Mouse (Mus musculus): Measurements from ENCODE around the gene Crip2. TPM values are rescaled to one million over a fixed set of nuclear protein-coding genes. Genes with fewer than 3 reads are reported as not detected.
A peak's percentile ranks its signal among the peaks of the same experiment; 100 is the strongest.

Crip2 gene
- polyA plus RNA-seq, 1 experiment from 2014 or later: 53.8 TPM

GRCm38 (mm10) chr12:113148381-113149035, 8.5 kb downstream of the Crip2 start:
- WGBS: 33% methylated on average over 16 of the region's 16 CpGs
- Histone ChIP-seq H3K36me3 (ENCODE audit: control insufficient read depth, insufficient read depth, low read length) (no peaks in the 10 kb centered on the region), H3K27ac (replicated peaks; ENCODE audit: low read depth, low read length) (no peak overlapping the region), H3K4me1 (ENCODE audit: control insufficient read depth, insufficient read depth, low read length) (peaks cover 4% of the 10 kb centered on the region; the same call in 1 of the 2 replicates), H3K27me3 (ENCODE audit: control insufficient read depth, insufficient read depth, low read length) (peaks cover 33% of the 10 kb centered on the region), H3K9ac (ENCODE audit: low read length) (no peak overlapping the region), H3K4me2 (ENCODE audit: low read depth, severe bottlenecking) (no peak overlapping the region), H3K4me3 (ENCODE audit: low read depth, low read length) (no peak overlapping the region), H3K9me3 (ENCODE audit: control insufficient read depth, low read length) (no peaks in the 10 kb centered on the region)
- no peak for ATAC-seq (ENCODE audit: insufficient number of reproducible peaks, low FRiP score, low TSS enrichment, low read depth)
- no peak for DNase-seq (ENCODE audit: low spot score)

GRCm38 (mm10) chr12:113149341-113149740, 9.3 kb downstream of the Crip2 start:
- DNase-seq (ENCODE audit: low spot score) (no peak), ATAC-seq (ENCODE audit: insufficient number of reproducible peaks, low FRiP score, low TSS enrichment, low read depth) (no peak)
- Histone ChIP-seq H3K9me3 (ENCODE audit: control insufficient read depth, low read length) (no peaks in the 10 kb centered on the region), H3K27me3 (ENCODE audit: control insufficient read depth, insufficient read depth, low read length) (peaks cover 33% of the 10 kb centered on the region), H3K9ac (ENCODE audit: low read length) (no peak overlapping the region), H3K27ac (replicated peaks; ENCODE audit: low read depth, low read length) (no peak overlapping the region), H3K4me3 (ENCODE audit: low read depth, low read length) (no peak overlapping the region), H3K36me3 (ENCODE audit: control insufficient read depth, insufficient read depth, low read length) (no peaks in the 10 kb centered on the region), H3K4me1 (ENCODE audit: control insufficient read depth, insufficient read depth, low read length) (peaks cover 4% of the 10 kb centered on the region; the same call in 1 of the 2 replicates), H3K4me2 (ENCODE audit: low read depth, severe bottlenecking) (no peak overlapping the region)
- WGBS: 78% methylated on average over 4 of the region's 4 CpGs

DNA sequence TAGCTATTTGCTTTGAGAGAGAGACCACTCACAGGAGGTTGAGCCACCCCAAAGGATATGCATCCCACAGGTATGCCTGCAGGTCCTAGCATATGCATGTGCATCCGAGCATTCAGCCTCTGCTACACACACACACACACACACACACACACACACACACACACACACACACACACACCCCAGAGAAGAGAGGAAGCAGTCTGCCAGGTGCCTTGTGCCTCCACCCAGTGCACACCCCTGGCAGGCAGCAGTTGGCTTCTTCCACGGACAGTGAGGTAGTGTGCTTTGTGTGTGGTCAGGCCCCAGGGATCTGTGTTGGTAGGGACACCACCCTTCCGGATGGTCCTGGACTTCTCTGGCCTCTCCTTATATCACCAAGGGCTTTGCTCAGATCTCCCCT, 9.9 kb downstream of the Crip2 start:
- peaks cover 33% of the 10 kb centered on the region for H3K27me3 ChIP-seq (ENCODE audit: control insufficient read depth, insufficient read depth, low read length)
- H3K4me2 ChIP-seq (ENCODE audit: low read depth, severe bottlenecking): no peak overlapping the region
- H3K36me3 ChIP-seq (ENCODE audit: control insufficient read depth, insufficient read depth, low read length): no peaks in the 10 kb centered on the region
- H3K4me3 ChIP-seq (ENCODE audit: low read depth, low read length): no peak overlapping the region
- DNase-seq (ENCODE audit: low spot score) (no peak), ATAC-seq (ENCODE audit: insufficient number of reproducible peaks, low FRiP score, low TSS enrichment, low read depth) (no peak)
- 77% methylated on average over 3 of the region's 3 CpGs for WGBS
- peaks cover 4% of the 10 kb centered on the region for H3K4me1 ChIP-seq (ENCODE audit: control insufficient read depth, insufficient read depth, low read length)
- H3K27ac ChIP-seq (replicated peaks; ENCODE audit: low read depth, low read length): no peak overlapping the region
- H3K9me3 ChIP-seq (ENCODE audit: control insufficient read depth, low read length): no peaks in the 10 kb centered on the region
- H3K9ac ChIP-seq (ENCODE audit: low read length): no peak overlapping the region

DNA sequence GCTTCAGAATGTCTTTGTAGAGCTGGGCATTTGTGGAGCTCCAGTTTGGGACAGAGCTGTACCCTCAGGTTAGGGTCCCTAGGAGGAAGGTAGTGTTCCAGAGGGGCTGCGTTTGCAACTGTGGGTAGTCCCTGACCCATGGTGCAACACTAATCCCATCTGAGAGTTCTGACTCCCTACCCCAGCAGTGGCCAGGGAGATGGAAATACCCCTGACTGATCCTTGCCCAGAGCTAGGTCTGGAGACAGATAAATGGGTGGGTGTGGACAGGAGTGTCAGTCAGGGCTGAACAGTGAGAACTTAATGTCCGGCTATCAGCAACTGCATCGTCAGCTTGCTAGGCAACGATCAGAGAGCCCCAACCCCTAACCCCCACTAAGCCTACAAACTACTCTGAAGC, 10.6 kb downstream of the Crip2 start:
- Histone ChIP-seq H3K27ac (replicated peaks; ENCODE audit: low read depth, low read length) (no peak overlapping the region), H3K36me3 (ENCODE audit: control insufficient read depth, insufficient read depth, low read length) (no peaks in the 10 kb centered on the region), H3K4me3 (ENCODE audit: low read depth, low read length) (no peak overlapping the region), H3K4me1 (ENCODE audit: control insufficient read depth, insufficient read depth, low read length) (peaks cover 4% of the 10 kb centered on the region), H3K9me3 (ENCODE audit: control insufficient read depth, low read length) (no peaks in the 10 kb centered on the region), H3K4me2 (ENCODE audit: low read depth, severe bottlenecking) (no peak overlapping the region), H3K9ac (ENCODE audit: low read length) (no peak overlapping the region), H3K27me3 (ENCODE audit: control insufficient read depth, insufficient read depth, low read length) (peaks cover 33% of the 10 kb centered on the region)
- DNase-seq (ENCODE audit: low spot score) (no peak), ATAC-seq (ENCODE audit: insufficient number of reproducible peaks, low FRiP score, low TSS enrichment, low read depth) (no peak)
- WGBS: 83% methylated on average over 4 of the region's 4 CpGs

DNA sequence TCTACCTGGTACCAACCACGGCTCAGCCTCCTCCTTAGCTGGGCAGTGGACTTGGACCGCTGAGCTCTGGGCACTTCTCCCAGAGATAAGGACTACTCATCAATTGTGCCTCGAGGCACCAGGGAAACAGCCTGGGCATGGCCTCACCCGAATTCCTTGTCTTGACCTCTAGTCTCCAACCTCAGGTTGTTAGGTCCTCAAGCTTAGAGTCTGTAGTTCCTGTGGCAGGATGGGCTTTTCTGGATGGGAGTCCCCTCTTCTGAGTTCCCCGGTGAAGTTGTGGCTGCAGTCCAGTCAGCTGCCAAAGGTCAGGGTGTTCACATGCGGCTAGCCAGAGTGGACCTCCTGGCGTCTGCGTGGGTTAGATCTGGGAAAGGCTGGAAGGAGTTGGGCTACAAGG, 11.0 kb downstream of the Crip2 start:
- Histone ChIP-seq H3K27ac (replicated peaks; ENCODE audit: low read depth, low read length) (no peak overlapping the region), H3K4me2 (ENCODE audit: low read depth, severe bottlenecking) (peak overlapping the region; percentile 86), H3K9me3 (ENCODE audit: control insufficient read depth, low read length) (no peaks in the 10 kb centered on the region), H3K4me3 (ENCODE audit: low read depth, low read length) (no peak overlapping the region), H3K36me3 (ENCODE audit: control insufficient read depth, insufficient read depth, low read length) (no peaks in the 10 kb centered on the region), H3K9ac (ENCODE audit: low read length) (no peak overlapping the region), H3K4me1 (ENCODE audit: control insufficient read depth, insufficient read depth, low read length) (peaks cover 4% of the 10 kb centered on the region), H3K27me3 (ENCODE audit: control insufficient read depth, insufficient read depth, low read length) (peaks cover 31% of the 10 kb centered on the region)
- 77% methylated on average over 8 of the region's 8 CpGs for whole genome bisulfite sequencing
- no peak for ATAC-seq (ENCODE audit: insufficient number of reproducible peaks, low FRiP score, low TSS enrichment, low read depth)
- DNase-seq (ENCODE audit: low spot score): no peak

DNA sequence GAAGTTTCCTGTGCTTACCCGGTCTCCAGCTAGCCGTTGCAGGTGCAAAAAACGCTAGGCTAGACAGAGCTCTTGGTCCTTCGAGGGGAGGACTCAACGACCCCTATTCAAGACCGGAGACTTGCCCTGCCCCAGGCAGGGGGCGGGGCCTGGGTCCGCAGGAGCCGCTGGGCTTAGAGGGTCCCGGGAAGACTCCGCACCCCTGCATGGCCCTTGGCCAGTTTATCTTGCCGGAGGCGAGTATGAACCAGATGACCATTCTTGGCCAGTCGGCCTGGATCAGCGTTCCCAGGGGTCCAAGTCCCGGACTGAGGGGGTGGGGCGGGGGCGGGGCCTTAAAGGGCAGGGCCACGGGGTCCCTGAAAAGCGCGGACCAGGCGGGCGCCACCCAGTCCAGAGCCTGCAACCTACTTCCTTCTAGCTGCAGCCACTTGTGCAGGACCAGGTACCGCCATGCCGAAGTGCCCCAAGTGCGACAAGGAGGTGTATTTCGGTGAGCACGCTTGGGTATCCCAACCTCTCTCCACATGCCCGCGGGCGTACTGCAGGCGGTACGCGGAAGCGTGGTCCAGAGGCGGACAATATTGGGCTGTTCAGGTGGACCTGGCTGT, 11.7 kb downstream of the Crip2 start:
- peak; percentile 64 for DNase-seq (ENCODE audit: low spot score)
- peak overlapping the region; percentile 86 for H3K4me2 ChIP-seq (ENCODE audit: low read depth, severe bottlenecking)
- WGBS: 2% methylated on average over 36 of the region's 36 CpGs
- no peak for ATAC-seq (ENCODE audit: insufficient number of reproducible peaks, low FRiP score, low TSS enrichment, low read depth)
- H3K36me3 ChIP-seq (ENCODE audit: control insufficient read depth, insufficient read depth, low read length): no peaks in the 10 kb centered on the region
- H3K4me3 ChIP-seq (ENCODE audit: low read depth, low read length): peak overlapping the region; percentile 43
- no peaks in the 10 kb centered on the region for H3K9me3 ChIP-seq (ENCODE audit: control insufficient read depth, low read length)
- H3K27me3 ChIP-seq (ENCODE audit: control insufficient read depth, insufficient read depth, low read length): peaks cover 24% of the 10 kb centered on the region
- peak overlapping the region; percentile 35 for H3K9ac ChIP-seq (ENCODE audit: low read length)
- peaks cover 4% of the 10 kb centered on the region for H3K4me1 ChIP-seq (ENCODE audit: control insufficient read depth, insufficient read depth, low read length)
- H3K27ac ChIP-seq (replicated peaks; ENCODE audit: low read depth, low read length): no peak overlapping the region

DNA sequence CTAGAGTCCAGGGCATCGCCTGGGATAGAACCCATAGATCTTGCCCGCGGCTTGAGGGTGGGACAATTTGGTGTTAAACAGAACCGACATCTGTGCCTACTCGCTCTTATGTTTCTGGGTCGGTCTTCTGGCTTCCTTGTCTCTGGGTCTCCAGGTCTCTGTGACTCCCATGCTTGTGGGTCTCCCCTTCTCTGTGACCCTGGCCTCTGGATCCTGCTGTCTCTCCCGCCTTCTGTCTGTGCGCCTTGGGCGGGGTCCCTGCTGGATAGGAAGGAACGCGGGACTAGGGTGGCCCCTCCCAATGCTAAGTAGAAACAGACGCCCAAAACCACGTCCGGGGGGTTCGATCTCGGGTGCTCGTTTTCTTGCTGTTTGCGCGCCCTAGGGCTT, 12.2 kb downstream of the Crip2 start:
- peaks cover 20% of the 10 kb centered on the region for H3K27me3 ChIP-seq (ENCODE audit: control insufficient read depth, insufficient read depth, low read length)
- no peak for ATAC-seq (ENCODE audit: insufficient number of reproducible peaks, low FRiP score, low TSS enrichment, low read depth)
- 19% methylated on average over 19 of the region's 19 CpGs for WGBS

GRCm38 (mm10) chr12:113152991-113153525, 13.0 kb downstream of the Crip2 start:
- Histone ChIP-seq H3K9me3 (ENCODE audit: control insufficient read depth, low read length) (no peaks in the 10 kb centered on the region), H3K4me3 (ENCODE audit: low read depth, low read length) (no peak overlapping the region), H3K9ac (ENCODE audit: low read length) (no peak overlapping the region), H3K4me2 (ENCODE audit: low read depth, severe bottlenecking) (no peak overlapping the region), H3K36me3 (ENCODE audit: control insufficient read depth, insufficient read depth, low read length) (no peaks in the 10 kb centered on the region), H3K27ac (replicated peaks; ENCODE audit: low read depth, low read length) (no peak overlapping the region), H3K27me3 (ENCODE audit: control insufficient read depth, insufficient read depth, low read length) (peaks cover 16% of the 10 kb centered on the region), H3K4me1 (ENCODE audit: control insufficient read depth, insufficient read depth, low read length) (peaks cover 9% of the 10 kb centered on the region)
- DNase-seq (ENCODE audit: low spot score) (no peak), ATAC-seq (ENCODE audit: insufficient number of reproducible peaks, low FRiP score, low TSS enrichment, low read depth) (no peak)
- 75% methylated on average over 6 of the region's 6 CpGs for WGBS

More for the DNA sequence above, 12.2 kb downstream of the Crip2 start:
- peaks cover 9% of the 10 kb centered on the region for H3K4me1 ChIP-seq (ENCODE audit: control insufficient read depth, insufficient read depth, low read length)
- peak overlapping the region; percentile 35 for H3K9ac ChIP-seq (ENCODE audit: low read length)
- no peak overlapping the region for H3K27ac ChIP-seq (replicated peaks; ENCODE audit: low read depth, low read length)
- no peaks in the 10 kb centered on the region for H3K36me3 ChIP-seq (ENCODE audit: control insufficient read depth, insufficient read depth, low read length)
- DNase-seq (ENCODE audit: low spot score): no peak
- H3K4me3 ChIP-seq (ENCODE audit: low read depth, low read length): peak overlapping the region; percentile 43
- no peaks in the 10 kb centered on the region for H3K9me3 ChIP-seq (ENCODE audit: control insufficient read depth, low read length)
- H3K4me2 ChIP-seq (ENCODE audit: low read depth, severe bottlenecking): peak overlapping the region; percentile 86

Data from limb, embryonic 11.5 days (tissue).